Mouse (Mus musculus) erythroblast, embryonic 14.5 days (primary cell): ENCODE data around the gene Wdr59. TPM values are rescaled to one million over a fixed set of nuclear protein-coding genes. Genes with fewer than 3 reads are reported as not detected.
A peak's percentile ranks its signal among the peaks of the same experiment; 100 is the strongest.

Source experiments
- H3K27me3 ChIP-seq: 2 replicates; pipeline ENCODE4 v1.6.1; 2012; ENCODE audit warnings: inconsistent platforms; ENCODE audit not compliant: control insufficient read depth
- H3K36me3 ChIP-seq: 2 replicates; pipeline ENCODE4 v1.6.1; 2012; ENCODE audit warnings: mild to moderate bottlenecking, inconsistent platforms; ENCODE audit not compliant: control insufficient read depth
- H3K4me1 ChIP-seq: 2 replicates; pipeline ENCODE4 v1.6.1; 2012; ENCODE audit warnings: inconsistent platforms; ENCODE audit not compliant: control insufficient read depth
- H3K4me3 ChIP-seq: replicated peaks from 2 replicates; pipeline ENCODE3; 2012; ENCODE audit warnings: moderate library complexity, mild to moderate bottlenecking, inconsistent platforms
- H3K9me3 ChIP-seq: 2 replicates; pipeline ENCODE4 v1.6.1; 2012; ENCODE audit warnings: low read length, inconsistent platforms, mixed read lengths; ENCODE audit not compliant: control insufficient read depth
- GATA1 ChIP-seq: IDR thresholded peaks from 2 replicates; pipeline ENCODE4 v1.6.1; 2012; ENCODE audit warnings: low read length, inconsistent platforms, mixed read lengths
- TAL1 ChIP-seq: IDR thresholded peaks from 3 replicates; pipeline ENCODE4 v1.6.1; 2012; ENCODE audit warnings: low read length, inconsistent platforms, mixed read lengths
- polyA plus RNA-seq: library from polyadenylated mRNA; stranded (reverse); fragments of >175 nt; gene quantifications from 2 replicates; pipeline ENCODE4 v1.2.3, GENCODE M21; 2012

Wdr59 gene
- polyA plus RNA-seq: 0.08 and 0.12 TPM in 2 replicates

DNA sequence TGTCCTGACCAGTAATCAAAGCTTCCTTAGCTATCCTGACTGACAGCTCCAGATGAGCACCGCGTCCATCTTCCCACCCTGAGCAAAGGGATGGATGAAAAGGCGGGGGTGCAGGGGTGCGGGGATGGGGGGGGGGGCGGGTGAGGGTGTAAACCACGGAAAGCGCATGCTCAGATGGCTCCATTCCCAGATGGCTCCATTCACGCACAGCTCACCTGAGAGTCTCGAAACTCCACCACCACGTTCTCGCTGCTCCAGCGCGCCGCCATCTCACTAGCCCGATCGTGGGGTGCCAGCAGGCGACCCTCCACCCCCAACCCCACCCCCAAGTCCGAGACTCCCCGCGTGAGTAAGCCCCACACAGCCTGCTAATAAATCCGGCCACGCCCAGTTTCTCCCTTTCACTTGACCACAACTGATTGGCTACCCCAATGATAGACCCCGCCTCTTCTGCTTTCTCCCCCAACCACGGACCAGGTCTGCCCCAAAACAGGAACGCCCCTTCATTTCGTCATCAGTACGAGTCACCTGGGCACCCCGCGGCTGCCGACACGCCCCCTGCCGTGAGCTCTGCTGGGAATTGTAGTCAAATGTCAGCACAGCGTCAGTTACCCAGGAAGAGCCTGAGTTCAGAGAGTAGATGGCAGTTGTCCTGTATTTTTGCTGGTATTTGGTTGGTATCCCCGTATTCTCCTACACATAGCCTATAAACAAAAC lies at the start of gene Wdr59:
Wdr59 (minus strand) TSS at position 380 of the 717 bp plus-strand sequence.
- Histone ChIP-seq H3K9me3 (no peaks in the 10 kb centered on the region), H3K27me3 (no peaks in the 10 kb centered on the region), H3K36me3 (peaks cover 6% of the 10 kb centered on the region), H3K4me3 (peak within 1 kb of the TSS; percentile 82), H3K4me1 (peaks cover 22% of the 10 kb centered on the region)
- no peak for TF ChIP-seq TAL1
- no peak for TF ChIP-seq GATA1

DNA sequence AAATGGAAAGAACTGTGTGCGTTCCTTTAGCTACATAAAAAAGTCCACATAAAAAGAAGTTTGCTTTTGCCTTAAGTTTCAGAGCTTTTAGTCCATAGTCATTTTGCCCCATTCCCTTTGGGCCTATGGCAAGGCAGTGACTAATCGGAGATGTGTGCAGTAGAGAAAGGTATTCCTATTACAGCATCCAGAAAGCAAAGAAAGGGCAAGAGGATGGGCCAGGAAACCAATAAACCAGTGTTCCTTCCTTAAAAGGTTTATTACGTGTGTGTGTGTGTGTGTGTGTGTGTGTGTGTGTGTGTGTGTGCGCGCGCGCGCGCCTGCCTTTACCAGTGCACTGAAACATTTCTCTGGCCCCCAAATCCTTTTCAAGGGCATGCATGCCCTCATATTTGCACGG lies 49.8 kb upstream of the Wdr59 start:
- Histone ChIP-seq H3K27me3 (no peaks in the 10 kb centered on the region), H3K9me3 (no peaks in the 10 kb centered on the region), H3K4me1 (peaks cover 72% of the 10 kb centered on the region), H3K36me3 (peaks cover 2% of the 10 kb centered on the region; the same call in 1 of the 2 replicates), H3K4me3 (no peak overlapping the region)
- TF ChIP-seq TAL1: no peak
- no peak for TF ChIP-seq GATA1

DNA sequence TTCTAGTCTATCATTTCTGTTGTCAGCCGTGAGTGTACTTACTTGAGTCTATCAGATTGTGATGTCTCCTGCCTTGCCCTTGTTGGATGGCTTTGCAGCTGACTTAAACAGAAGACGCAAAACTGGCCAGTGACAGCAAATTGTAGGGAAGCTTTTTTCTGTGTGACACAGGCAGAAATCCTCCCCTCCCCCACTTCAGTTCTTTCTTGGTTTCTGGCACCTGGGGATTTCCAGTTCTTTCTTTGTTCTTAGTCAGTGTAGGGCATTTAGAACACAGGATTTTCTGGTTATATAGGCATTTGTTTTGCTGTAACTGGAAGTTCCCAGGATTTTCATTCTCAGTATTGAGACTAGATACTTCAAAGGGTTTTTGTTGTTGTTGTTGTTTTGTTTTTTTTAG lies 48.5 kb upstream of the Wdr59 start:
- TF ChIP-seq TAL1: no peak
- no peak for TF ChIP-seq GATA1
- no peak overlapping the region for H3K4me3 ChIP-seq
- H3K36me3 ChIP-seq: no peaks in the 10 kb centered on the region
- peaks cover 79% of the 10 kb centered on the region for H3K4me1 ChIP-seq
- H3K9me3 ChIP-seq: no peaks in the 10 kb centered on the region
- H3K27me3 ChIP-seq: no peaks in the 10 kb centered on the region

DNA sequence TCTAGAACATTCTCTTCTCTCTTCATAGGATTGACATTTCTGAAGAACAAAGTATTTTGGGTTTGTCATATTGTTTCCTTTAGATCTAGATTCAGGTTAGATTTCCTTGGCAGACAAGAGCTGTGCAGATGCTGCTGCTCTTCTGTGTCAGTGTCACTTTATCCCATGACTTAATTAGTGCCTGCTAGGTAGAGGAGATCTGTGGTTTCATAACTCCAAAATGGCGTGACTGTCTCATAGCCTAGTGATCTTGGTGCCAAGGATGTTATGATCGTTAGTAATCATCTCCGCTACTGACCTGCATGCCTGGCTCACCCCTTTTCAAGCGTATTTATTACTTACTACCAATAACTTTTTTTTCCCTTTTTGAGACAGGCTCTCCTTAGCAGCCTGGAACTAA lies 48.0 kb upstream of the Wdr59 start:
- no peaks in the 10 kb centered on the region for H3K9me3 ChIP-seq
- H3K4me3 ChIP-seq: no peak overlapping the region
- peaks cover 83% of the 10 kb centered on the region for H3K4me1 ChIP-seq
- TF ChIP-seq GATA1 (no peak), TAL1 (no peak)
- no peaks in the 10 kb centered on the region for H3K27me3 ChIP-seq
- H3K36me3 ChIP-seq: no peaks in the 10 kb centered on the region

DNA sequence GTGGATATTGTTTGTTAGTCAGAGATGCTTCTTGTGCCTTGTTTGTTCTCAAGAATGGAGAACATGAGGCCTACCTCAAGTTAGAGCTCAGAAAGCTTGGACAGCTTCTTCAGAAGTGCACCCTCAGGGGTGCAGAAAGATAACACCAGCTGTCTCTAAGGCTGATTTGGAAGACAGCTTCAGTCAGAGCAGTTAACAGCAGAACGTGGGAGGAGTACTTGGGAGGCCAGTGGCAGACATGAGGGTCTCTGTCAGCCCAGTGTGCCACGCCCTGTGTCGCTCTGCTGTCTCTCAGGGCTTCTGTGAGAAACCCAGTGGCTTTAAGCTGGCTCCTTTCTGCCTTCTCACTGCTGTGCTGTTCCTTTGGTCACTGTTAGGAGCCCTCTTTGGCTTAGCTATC lies 46.1 kb upstream of the Wdr59 start:
- no peak overlapping the region for H3K4me3 ChIP-seq
- peaks cover 81% of the 10 kb centered on the region for H3K4me1 ChIP-seq
- no peaks in the 10 kb centered on the region for H3K27me3 ChIP-seq
- no peak for TF ChIP-seq TAL1
- TF ChIP-seq GATA1: no peak
- no peaks in the 10 kb centered on the region for H3K36me3 ChIP-seq
- no peaks in the 10 kb centered on the region for H3K9me3 ChIP-seq

DNA sequence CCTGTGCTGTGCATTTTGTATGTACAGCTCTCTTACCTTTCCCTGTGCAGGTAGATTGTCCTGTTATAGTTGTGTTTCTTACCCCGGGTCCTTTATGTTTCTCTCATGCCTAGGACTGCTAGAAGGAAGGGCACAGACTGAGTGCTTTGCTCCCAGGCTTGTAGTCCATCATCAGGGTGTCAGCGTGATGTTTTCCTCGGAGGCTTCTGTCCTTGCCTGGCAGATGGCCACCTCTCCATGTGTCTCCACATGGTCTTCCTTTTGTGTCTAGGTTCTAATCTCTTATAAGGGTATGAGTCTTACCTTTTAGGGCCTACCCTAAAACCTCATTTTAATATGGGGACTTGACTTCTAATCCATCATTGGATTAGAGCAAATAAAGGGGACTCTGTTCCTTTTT lies 45.7 kb upstream of the Wdr59 start:
- TF ChIP-seq TAL1: no peak
- TF ChIP-seq GATA1: no peak
- H3K27me3 ChIP-seq: no peaks in the 10 kb centered on the region
- no peaks in the 10 kb centered on the region for H3K9me3 ChIP-seq
- H3K4me3 ChIP-seq: no peak overlapping the region
- peaks cover 76% of the 10 kb centered on the region for H3K4me1 ChIP-seq
- H3K36me3 ChIP-seq: no peaks in the 10 kb centered on the region

DNA sequence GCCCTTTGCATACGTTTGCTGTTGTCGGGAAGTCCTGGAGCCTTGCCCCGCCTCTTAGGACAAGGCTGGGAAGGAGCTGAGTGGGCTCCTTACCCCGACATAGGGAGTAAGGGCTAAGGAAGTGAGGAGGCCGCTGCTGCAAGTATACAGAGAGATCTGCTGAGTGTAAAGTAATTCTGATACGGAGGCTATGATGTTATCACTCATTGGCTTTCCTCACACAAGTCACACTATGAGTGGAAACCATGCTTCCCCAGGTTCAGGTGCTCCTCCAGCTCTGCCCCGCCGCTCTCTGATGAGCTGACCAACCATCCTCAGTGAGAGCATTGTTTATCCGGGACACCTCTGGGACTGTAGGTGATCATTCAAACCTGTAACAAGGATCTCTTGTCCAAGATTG lies 44.4 kb upstream of the Wdr59 start:
- Histone ChIP-seq H3K36me3 (no peaks in the 10 kb centered on the region), H3K9me3 (no peaks in the 10 kb centered on the region), H3K4me1 (peaks cover 68% of the 10 kb centered on the region), H3K4me3 (no peak overlapping the region), H3K27me3 (no peaks in the 10 kb centered on the region)
- TF ChIP-seq TAL1 (no peak), GATA1 (no peak)

DNA sequence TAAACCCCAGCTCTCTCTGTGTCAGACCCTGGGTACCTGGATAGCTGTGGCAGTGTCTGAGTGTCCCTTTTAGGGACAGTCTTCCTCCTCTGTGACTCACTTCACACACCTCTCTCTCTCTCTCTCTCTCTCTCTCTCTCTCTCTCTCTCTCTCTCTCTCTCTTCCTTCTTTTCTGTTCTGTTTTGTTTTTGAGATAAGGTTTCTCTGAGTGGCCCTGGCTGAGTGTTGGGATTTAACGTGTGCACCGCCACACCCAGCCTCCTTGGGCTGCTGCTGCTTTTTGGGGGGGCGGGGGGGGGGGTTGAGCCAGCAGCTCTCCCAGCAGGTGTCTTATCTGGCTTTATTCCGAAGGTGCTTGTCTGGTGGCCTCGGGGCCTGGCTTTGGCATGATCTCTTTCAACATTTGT lies 43.9 kb upstream of the Wdr59 start:
- no peaks in the 10 kb centered on the region for H3K27me3 ChIP-seq
- H3K4me3 ChIP-seq: no peak overlapping the region
- no peaks in the 10 kb centered on the region for H3K36me3 ChIP-seq
- H3K9me3 ChIP-seq: no peaks in the 10 kb centered on the region
- peaks cover 68% of the 10 kb centered on the region for H3K4me1 ChIP-seq
- no peak for TF ChIP-seq GATA1
- TF ChIP-seq TAL1: no peak

DNA sequence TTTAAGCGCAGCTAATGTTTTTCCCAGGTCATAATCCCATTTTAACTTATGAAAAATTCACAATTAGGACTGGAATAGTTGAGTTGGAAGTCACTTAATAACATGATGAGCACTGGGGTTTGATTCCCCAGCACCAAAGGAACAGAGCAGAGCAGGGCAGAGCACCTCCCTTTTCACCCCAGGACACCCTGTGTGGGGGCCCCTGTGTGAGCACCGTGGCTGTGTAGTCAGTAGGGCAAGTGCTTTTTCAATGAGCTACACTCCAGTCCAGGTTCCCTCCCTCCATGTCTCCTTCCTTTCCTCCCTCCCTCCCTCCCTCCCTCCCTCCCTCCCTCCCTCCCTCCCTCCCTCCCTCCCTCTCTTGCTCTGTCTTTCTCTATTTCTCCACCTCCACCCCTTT lies 42.2 kb upstream of the Wdr59 start:
- H3K36me3 ChIP-seq: no peaks in the 10 kb centered on the region
- H3K9me3 ChIP-seq: no peaks in the 10 kb centered on the region
- H3K27me3 ChIP-seq: no peaks in the 10 kb centered on the region
- H3K4me3 ChIP-seq: no peak overlapping the region
- H3K4me1 ChIP-seq: peaks cover 58% of the 10 kb centered on the region
- TF ChIP-seq GATA1 (no peak), TAL1 (no peak)

DNA sequence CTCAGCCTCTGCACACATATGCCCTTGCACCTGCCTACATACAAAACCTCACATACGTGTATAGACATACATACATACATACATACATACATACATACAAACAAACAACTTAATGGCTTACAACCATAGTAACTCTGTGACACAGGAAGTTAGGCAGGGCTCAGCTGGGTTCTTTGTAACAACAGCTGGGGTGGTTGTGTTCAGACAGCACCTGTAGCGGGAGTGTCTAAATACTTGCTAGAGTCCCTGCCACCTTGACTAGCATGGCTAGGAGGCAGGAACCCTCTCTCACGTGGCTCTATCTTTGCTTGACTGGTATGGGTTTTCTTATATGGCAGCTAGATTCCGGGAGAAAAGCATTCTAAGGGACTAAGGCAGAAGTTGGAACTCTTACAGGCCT lies 41.8 kb upstream of the Wdr59 start:
- H3K36me3 ChIP-seq: no peaks in the 10 kb centered on the region
- no peaks in the 10 kb centered on the region for H3K9me3 ChIP-seq
- peaks cover 55% of the 10 kb centered on the region for H3K4me1 ChIP-seq
- no peak overlapping the region for H3K4me3 ChIP-seq
- TF ChIP-seq TAL1 (no peak), GATA1 (no peak)
- no peaks in the 10 kb centered on the region for H3K27me3 ChIP-seq
